Mouse (Mus musculus) cerebellum, adult 18-20 months (tissue): ENCODE data around the gene Zmat5.

Source experiments
- DNase-seq, 2 experiments: peaks; one replicate each; pipeline ENCODE4 v3.0.0; 2021

The Zmat5 gene

GRCm38 (mm10) chr11:4740785-4741184, 36.3 kb downstream of the Zmat5 start:
- DNase-seq, result no peak

- DNase-seq, result no peak
Observed at GRCm38 (mm10) chr11:4744691-4745090, 40.2 kb downstream of the Zmat5 start.

- no peak for DNase-seq
Observed at GRCm38 (mm10) chr11:4745969-4746368, 41.5 kb downstream of the Zmat5 start.

GRCm38 (mm10) chr11:4746733-4747132, 42.3 kb downstream of the Zmat5 start, which contains the start of gene Cabp7:
Gene Cabp7 (minus strand): TSS chr11:4746778.
- DNase-seq, result peak in 1 of 2 experiments; percentile 21

GRCm38 (mm10) chr11:4747285-4747684, 42.8 kb downstream of the Zmat5 start:
- no peak for DNase-seq

GRCm38 (mm10) chr11:4750263-4750662, 45.8 kb downstream of the Zmat5 start:
- no peak for DNase-seq

- no peak for DNase-seq
Observed at GRCm38 (mm10) chr11:4752836-4753235, 48.4 kb downstream of the Zmat5 start.

GRCm38 (mm10) chr11:4754036-4754435, 49.6 kb downstream of the Zmat5 start:
- no peak for DNase-seq

GRCm38 (mm10) chr11:4754867-4755266, 50.4 kb downstream of the Zmat5 start:
- DNase-seq, result no peak

- no peak for DNase-seq
Observed at GRCm38 (mm10) chr11:4756460-4756859, 52.0 kb downstream of the Zmat5 start.

GRCm38 (mm10) chr11:4756984-4757788, 52.7 kb downstream of the Zmat5 start:
- no peak for DNase-seq

- no peak for DNase-seq
Observed at GRCm38 (mm10) chr11:4757789-4758158, 53.3 kb downstream of the Zmat5 start.

GRCm38 (mm10) chr11:4760438-4760837, 56.0 kb downstream of the Zmat5 start:
- DNase-seq, result no peak

- no peak for DNase-seq
Observed at GRCm38 (mm10) chr11:4761991-4762390, 57.5 kb downstream of the Zmat5 start.

- no peak for DNase-seq
Observed at GRCm38 (mm10) chr11:4762511-4762910, 58.0 kb downstream of the Zmat5 start.

GRCm38 (mm10) chr11:4763631-4764030, 59.2 kb downstream of the Zmat5 start:
- no peak for DNase-seq

- peak; percentile 31 to 35 for DNase-seq
Observed at GRCm38 (mm10) chr11:4764476-4764875, 60.0 kb downstream of the Zmat5 start.

- DNase-seq, result no peak
Observed at GRCm38 (mm10) chr11:4768399-4768798, 63.9 kb downstream of the Zmat5 start.

- no peak for DNase-seq
Observed at GRCm38 (mm10) chr11:4769293-4769692, 64.8 kb downstream of the Zmat5 start.

GRCm38 (mm10) chr11:4769881-4770280, 65.4 kb downstream of the Zmat5 start:
- no peak for DNase-seq

- no peak for DNase-seq
Observed at GRCm38 (mm10) chr11:4771756-4772155, 67.3 kb downstream of the Zmat5 start.

- peak; percentile 70 to 80 for DNase-seq
Observed at GRCm38 (mm10) chr11:4772925-4773324, 68.4 kb downstream of the Zmat5 start.

- no peak for DNase-seq
Observed at GRCm38 (mm10) chr11:4780927-4781326, 76.4 kb downstream of the Zmat5 start.

GRCm38 (mm10) chr11:4783116-4783515, 78.6 kb downstream of the Zmat5 start:
- DNase-seq, result no peak

GRCm38 (mm10) chr11:4784629-4785142, 80.2 kb downstream of the Zmat5 start:
- no peak for DNase-seq
